Mouse (Mus musculus) gastrocnemius, postnatal 25 days (tissue): ENCODE results near the gene Hist1h4i. TPM values are rescaled to one million over a fixed set of nuclear protein-coding genes. Genes with fewer than 3 reads are reported as not detected.

Source experiments
- DNase-seq: peaks from one replicate; pipeline ENCODE4 v3.0.0; 2022
- total RNA-seq, 2 experiments: library from RNA; stranded (reverse); gene quantifications; 1 replicate in 1 of 2; 2 replicates in 1 of 2; pipeline ENCODE4 v1.2.3; 2021

Gene Hist1h4i
- total RNA-seq, 2 experiments from 2014 or later, result 30.9 to 31.7 TPM

DNA sequence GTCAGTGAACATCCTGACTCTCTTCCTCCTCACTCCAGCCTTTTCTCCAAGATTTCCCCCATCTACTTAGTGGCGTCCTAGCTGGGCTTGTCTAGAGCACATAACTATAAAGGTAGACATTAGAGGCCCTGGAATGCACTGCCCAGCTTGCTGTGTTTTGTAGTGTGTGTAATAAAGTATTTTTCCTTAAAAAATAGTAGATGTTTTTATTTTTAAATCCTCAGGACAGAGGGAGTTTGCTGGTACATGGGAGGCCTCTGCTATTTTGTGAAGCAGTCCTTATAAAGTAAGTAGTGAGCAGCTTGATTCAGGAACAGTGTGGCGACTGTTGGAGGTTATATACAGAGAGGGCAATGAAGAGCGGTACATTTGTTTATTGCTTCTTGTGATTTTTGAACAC, 32.5 kb downstream of the Hist1h4i start:
- DNase-seq, result no peak

DNA sequence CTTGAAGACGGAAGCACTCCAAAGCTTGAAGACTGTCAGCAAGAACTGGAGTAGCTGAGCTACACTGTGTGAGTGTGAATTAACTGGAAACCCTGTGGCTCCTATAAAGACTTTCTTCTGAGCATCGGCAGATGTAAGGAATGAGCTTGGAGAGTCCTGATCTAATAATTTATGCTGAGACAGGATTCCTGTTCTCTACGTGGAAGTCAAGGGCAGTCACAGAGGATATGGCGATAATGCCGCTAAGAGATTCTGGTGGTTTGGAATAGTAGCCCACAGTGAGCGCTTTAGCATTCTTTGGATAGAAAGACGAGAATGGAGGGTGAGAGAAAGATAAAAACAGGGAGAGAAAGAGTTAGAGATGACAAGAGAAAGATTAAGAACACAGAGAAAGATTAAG, 33.3 kb downstream of the Hist1h4i start:
- DNase-seq, result no peak

- no peak for DNase-seq
Observed at GRCm38 (mm10) chr13:22007121-22007510, 34.0 kb downstream of the Hist1h4i start.

DNA sequence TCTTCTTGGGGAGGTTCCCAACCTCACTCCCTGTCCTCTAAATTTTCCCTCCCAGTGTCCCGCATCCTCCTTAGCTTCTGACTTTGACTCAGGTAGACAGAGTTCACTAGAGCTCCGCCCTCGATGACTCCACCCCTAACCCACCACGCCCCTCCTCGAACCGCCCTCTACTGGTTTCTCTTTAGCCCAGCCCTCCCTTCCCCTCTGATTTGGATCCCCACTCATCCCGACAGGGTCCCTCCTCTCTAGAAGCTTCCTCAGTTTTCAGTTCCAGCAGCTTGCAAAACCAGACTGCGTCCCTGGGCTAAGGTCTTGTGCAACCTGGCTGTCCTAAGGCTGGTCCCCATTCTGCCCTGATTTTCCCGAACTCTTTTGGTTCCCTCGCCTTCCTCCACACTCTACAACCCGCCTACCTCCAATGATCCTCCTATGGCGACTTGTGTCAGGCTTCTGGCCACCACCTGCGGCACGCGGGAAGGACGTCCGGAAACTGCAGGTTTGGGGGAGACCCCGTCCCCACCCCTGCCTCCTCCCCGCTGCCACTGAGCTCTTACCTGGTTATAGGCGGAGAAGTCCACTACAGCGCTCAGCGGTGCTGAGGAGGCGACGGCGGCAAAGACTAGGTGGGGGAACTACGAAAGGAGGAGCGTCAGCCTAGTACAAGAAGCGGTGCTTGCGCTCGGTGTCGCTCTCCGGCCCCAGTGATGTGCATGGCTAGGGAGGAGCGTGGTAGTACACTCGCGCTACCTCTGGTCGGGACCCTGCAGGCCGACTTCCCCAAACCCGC, 34.6 kb downstream of the Hist1h4i start:
- no peak for DNase-seq

DNA sequence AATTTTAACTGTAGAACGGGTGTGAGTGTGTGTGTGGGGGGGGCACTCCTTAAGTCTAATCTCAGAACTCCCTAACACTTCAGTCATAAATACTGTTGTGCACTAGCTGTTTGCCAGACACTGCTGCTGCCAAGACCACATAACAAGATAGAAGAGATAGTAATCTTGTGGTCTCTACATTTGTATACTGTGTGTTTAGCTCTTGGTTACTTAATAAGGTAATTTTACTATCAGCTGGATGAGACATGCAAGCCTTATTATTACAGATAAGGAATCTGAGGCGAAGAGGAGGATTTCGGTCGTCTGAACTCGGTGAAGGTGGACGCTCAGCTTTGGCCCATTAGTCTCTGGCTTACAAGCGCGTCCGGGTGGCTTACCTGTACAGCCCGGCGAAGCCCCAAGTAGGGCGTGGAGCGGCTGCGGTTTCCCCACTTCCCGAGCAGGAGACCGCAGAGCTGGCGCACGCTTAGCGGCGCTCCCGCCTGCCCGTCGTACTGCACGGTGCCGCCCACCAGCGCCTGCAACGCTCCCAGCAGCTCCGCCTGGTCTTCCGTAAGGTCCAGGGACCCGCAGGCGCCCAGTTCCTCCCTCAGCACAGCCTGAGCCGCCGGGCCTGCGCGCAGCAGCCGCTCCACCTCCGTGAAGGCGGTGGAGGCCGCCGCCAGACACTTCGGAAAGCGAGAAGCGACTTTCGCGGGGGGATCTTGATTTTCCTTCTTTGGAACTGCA, 35.4 kb downstream of the Hist1h4i start:
- peak; percentile 27 for DNase-seq

DNA sequence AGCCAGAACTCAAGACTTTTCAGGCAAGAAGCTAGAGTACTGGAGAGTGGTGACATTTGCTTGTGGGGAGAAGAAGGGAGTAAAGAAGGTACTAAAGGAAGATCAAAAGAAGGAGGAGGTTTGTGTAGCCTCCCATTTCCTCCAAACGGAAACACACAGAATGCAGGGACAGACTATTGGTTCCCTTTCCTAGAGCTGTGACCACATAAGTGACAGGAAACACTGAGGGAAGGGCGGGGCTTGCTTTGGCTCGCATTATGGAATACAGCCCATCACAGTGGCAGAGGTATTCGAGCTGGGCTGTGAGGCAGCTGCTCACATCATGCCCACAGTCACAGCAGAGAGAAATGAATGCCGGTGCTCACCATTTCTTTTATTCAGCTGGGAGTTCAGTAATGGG, 39.3 kb downstream of the Hist1h4i start:
- DNase-seq, result no peak

DNA sequence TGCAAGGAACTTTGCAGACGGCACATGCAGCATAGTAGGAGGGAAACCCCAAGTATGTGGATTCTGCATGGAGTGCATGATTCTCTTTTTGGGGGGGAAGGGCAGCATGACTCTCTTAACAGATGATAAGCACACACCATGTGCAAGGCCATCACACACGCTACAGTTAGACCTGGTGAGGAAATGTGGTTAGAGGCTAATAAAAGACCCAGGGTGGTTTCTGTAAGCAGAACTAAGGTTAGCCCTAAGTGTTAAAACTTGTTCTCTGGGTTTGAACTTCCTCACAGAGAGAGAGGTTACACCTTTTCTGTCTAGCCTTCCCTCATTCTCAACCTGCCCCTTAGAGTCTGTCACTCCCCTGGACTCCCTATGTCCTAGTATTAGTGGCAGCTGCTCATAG, 39.8 kb downstream of the Hist1h4i start:
- DNase-seq, result no peak

- no peak for DNase-seq
Observed at GRCm38 (mm10) chr13:21999147-21999546, 42.0 kb downstream of the Hist1h4i start.

GRCm38 (mm10) chr13:21998412-21998811, 42.8 kb downstream of the Hist1h4i start:
- no peak for DNase-seq

GRCm38 (mm10) chr13:21997821-21998220, 43.3 kb downstream of the Hist1h4i start:
- no peak for DNase-seq

- no peak for DNase-seq
Observed at GRCm38 (mm10) chr13:21997201-21997820, 43.9 kb downstream of the Hist1h4i start.

DNA sequence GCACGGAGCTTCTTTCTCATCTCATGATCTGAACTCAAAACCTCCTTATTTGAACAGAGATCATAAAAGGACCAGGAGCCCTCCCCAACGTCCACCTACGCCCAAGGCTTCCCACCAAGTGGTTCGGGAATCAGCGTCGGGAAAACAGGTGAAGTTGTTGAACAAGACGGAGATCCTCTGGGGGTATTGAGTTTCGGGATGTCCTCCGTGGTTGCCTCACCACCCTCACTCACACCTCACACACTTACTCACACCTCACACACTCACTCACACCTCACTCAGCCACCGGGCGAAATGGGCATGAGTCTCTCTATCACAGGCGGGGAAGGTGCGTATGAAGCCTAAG, 44.3 kb downstream of the Hist1h4i start:
- DNase-seq, result no peak

- DNase-seq, result no peak
Observed at GRCm38 (mm10) chr13:21996101-21996839, 44.9 kb downstream of the Hist1h4i start.

- DNase-seq, result no peak
Observed at GRCm38 (mm10) chr13:21995331-21995914, 45.7 kb downstream of the Hist1h4i start.

GRCm38 (mm10) chr13:21994896-21995295, 46.3 kb downstream of the Hist1h4i start:
- DNase-seq, result no peak

- DNase-seq, result no peak
Observed at GRCm38 (mm10) chr13:21993957-21994738, 47.0 kb downstream of the Hist1h4i start.

GRCm38 (mm10) chr13:21992550-21992949, 48.6 kb downstream of the Hist1h4i start:
- DNase-seq, result no peak
